Mouse (Mus musculus) right cerebral cortex, postnatal 36 days (tissue): ENCODE results near the gene Abhd17c.
A peak's percentile ranks its signal among the peaks of the same experiment; 100 is the strongest.
"Not testable (repeated sequence)": the region's sequence is repeated elsewhere in the genome, so short reads cannot be mapped to it uniquely, and the experiment has no call there.

Source experiments
- DNase-seq, 2 experiments: peaks; one replicate each; pipeline ENCODE4 v3.0.0; 2022; ENCODE audit warnings: low spot score in 2 of 2, mixed read lengths in 1 of 2

Gene Abhd17c

GRCm38 (mm10) chr7:84152821-84153220 is 1.1 kb upstream of the Abhd17c start:
- DNase-seq, result no peak

GRCm38 (mm10) chr7:84152374-84152773 is 681 bp upstream of the Abhd17c start:
- DNase-seq, result no peak

GRCm38 (mm10) chr7:84151960-84152334 is 254 bp upstream of the Abhd17c start:
- DNase-seq, result peak; percentile 87 to 88

GRCm38 (mm10) chr7:84150361-84151000 is 1.2 kb downstream of the Abhd17c start:
- DNase-seq, result no peak

GRCm38 (mm10) chr7:84149821-84150220 is 1.9 kb downstream of the Abhd17c start:
- no peak for DNase-seq

- no peak for DNase-seq
These were observed 2.8 kb downstream of the Abhd17c start for GRCm38 (mm10) chr7:84148896-84149295.

GRCm38 (mm10) chr7:84147746-84148145 is 3.9 kb downstream of the Abhd17c start:
- DNase-seq, result no peak

- no peak for DNase-seq
These were observed 6.1 kb downstream of the Abhd17c start for GRCm38 (mm10) chr7:84145633-84146032.

- DNase-seq, result no peak
These were observed 8.8 kb downstream of the Abhd17c start for GRCm38 (mm10) chr7:84142736-84143473.

- no peak for DNase-seq
These were observed 9.5 kb downstream of the Abhd17c start for GRCm38 (mm10) chr7:84142196-84142595.

GRCm38 (mm10) chr7:84139566-84139965 is 12.1 kb downstream of the Abhd17c start:
- DNase-seq, result no peak

GRCm38 (mm10) chr7:84138731-84139130 is 13.0 kb downstream of the Abhd17c start:
- DNase-seq, result no peak

- DNase-seq, result peak; percentile 31 to 39
These were observed 13.9 kb downstream of the Abhd17c start for GRCm38 (mm10) chr7:84137779-84138178.

- no peak for DNase-seq
These were observed 15.6 kb downstream of the Abhd17c start for GRCm38 (mm10) chr7:84135799-84136700.

GRCm38 (mm10) chr7:84132704-84133103 is 19.0 kb downstream of the Abhd17c start:
- DNase-seq, result no peak

GRCm38 (mm10) chr7:84131736-84132135 is 20.0 kb downstream of the Abhd17c start:
- no peak for DNase-seq

GRCm38 (mm10) chr7:84128661-84129060 is 23.0 kb downstream of the Abhd17c start:
- peak in 1 of 2 experiments; percentile 24 for DNase-seq

- DNase-seq, result no peak
These were observed 26.0 kb downstream of the Abhd17c start for GRCm38 (mm10) chr7:84125730-84126129.

- DNase-seq, result not testable (repeated sequence)
These were observed 28.0 kb downstream of the Abhd17c start for GRCm38 (mm10) chr7:84123651-84124050.

- DNase-seq, result no peak
These were observed 29.9 kb downstream of the Abhd17c start for GRCm38 (mm10) chr7:84121778-84122177.

- no peak for DNase-seq
These were observed 31.4 kb downstream of the Abhd17c start for GRCm38 (mm10) chr7:84120142-84120760.
